Mouse (Mus musculus) MEL (cell line): ENCODE results near the gene Fzd4. TPM values are rescaled to one million over a fixed set of nuclear protein-coding genes. Genes with fewer than 3 reads are reported as not detected.

Source experiments
- DNase-seq: peaks from one replicate; pipeline ENCODE4 v3.0.0; 2011; ENCODE audit warnings: low read depth, low spot score
- H3K27ac ChIP-seq: 2 replicates; pipeline ENCODE4 v1.5.1; 2012; ENCODE audit warnings: low read depth, mild to moderate bottlenecking, control low read depth, low read length, moderate library complexity; ENCODE audit not compliant: control insufficient read depth
- H3K27me3 ChIP-seq, 2 experiments: fragments of 150-350 bp in 1 of 2; sonication (generic) in 1 of 2; 2 replicates each; pipeline ENCODE4 v1.6.1; 2012; ENCODE audit warnings: low read length in 2 of 2, mild to moderate bottlenecking in 2 of 2, improper control_type of control experiment in 1 of 2, moderate library complexity in 1 of 2; ENCODE audit not compliant: insufficient read depth in 2 of 2, control insufficient read depth in 1 of 2
- H3K36me3 ChIP-seq, 2 experiments: 2 replicates each; pipeline ENCODE4 v1.6.1; 2012 to 2014; ENCODE audit warnings: low read length in 2 of 2, improper control_type of control experiment in 1 of 2, inconsistent platforms in 1 of 2, mild to moderate bottlenecking in 1 of 2; ENCODE audit not compliant: insufficient read depth in 2 of 2, control insufficient read depth in 1 of 2
- H3K4me1 ChIP-seq, 2 experiments: fragments of 150-350 bp in 1 of 2; sonication (generic) in 1 of 2; 2 replicates each; pipeline ENCODE4 v1.6.1; 2012; ENCODE audit warnings: low read length in 2 of 2, improper control_type of control experiment in 1 of 2, mild to moderate bottlenecking in 1 of 2; ENCODE audit not compliant: insufficient read depth in 2 of 2, control insufficient read depth in 1 of 2
- H3K4me3 ChIP-seq, 2 experiments: fragments of 150-350 bp in 1 of 2; sonication (generic) in 1 of 2; 2 replicates each; pipeline ENCODE4 v1.5.1; 2012; ENCODE audit warnings: low read depth in 2 of 2, low read length in 2 of 2, mild to moderate bottlenecking in 2 of 2, moderate library complexity in 2 of 2, control low read depth in 1 of 2, improper control_type of control experiment in 1 of 2; ENCODE audit not compliant: control insufficient read depth in 1 of 2, insufficient read depth in 1 of 2
- H3K79me2 ChIP-seq: 2 replicates; pipeline ENCODE4 v1.6.1; 2012; ENCODE audit warnings: mild to moderate bottlenecking, low read length, moderate library complexity; ENCODE audit not compliant: control insufficient read depth, poor library complexity, insufficient read depth
- H3K9ac ChIP-seq: 2 replicates; pipeline ENCODE4 v1.6.1; 2012; ENCODE audit warnings: low read depth, mild to moderate bottlenecking, control low read depth, low read length, moderate library complexity; ENCODE audit not compliant: control insufficient read depth, poor library complexity, severe bottlenecking
- H3K9me3 ChIP-seq: fragments of 150-350 bp; sonication (generic); replicated peaks from 2 replicates; pipeline ENCODE4 v1.6.1; 2012; ENCODE audit warnings: mild to moderate bottlenecking, low read length, improper control_type of control experiment, moderate library complexity; ENCODE audit not compliant: insufficient read depth
- BHLHE40 ChIP-seq: IDR thresholded peaks from 2 replicates; pipeline ENCODE4 v1.6.1; 2012; ENCODE audit warnings: low read depth, mild to moderate bottlenecking, inconsistent platforms, low read length, improper control_type of control experiment, borderline replicate concordance
- CTCF ChIP-seq, 3 experiments: IDR thresholded peaks in 2 of 3; conservative IDR thresholded peaks in 1 of 3; 2 replicates each; pipeline ENCODE4 v1.5.1; 2011 to 2012; ENCODE audit warnings: low read length in 3 of 3, low read depth in 2 of 3, mild to moderate bottlenecking in 2 of 3, improper control_type of control experiment in 1 of 3, inconsistent platforms in 1 of 3, mixed read lengths in 1 of 3, moderate library complexity in 1 of 3; ENCODE audit not compliant: control insufficient read depth in 1 of 3, insufficient read depth in 1 of 3, poor library complexity in 1 of 3, severe bottlenecking in 1 of 3
- E2F4 ChIP-seq: IDR thresholded peaks from 2 replicates; pipeline ENCODE4 v1.6.1; 2011; ENCODE audit warnings: low read depth, low read length, improper control_type of control experiment, borderline replicate concordance
- EP300 ChIP-seq, 2 experiments: IDR thresholded peaks; 2 replicates each; pipeline ENCODE4 v1.6.1; 2011; ENCODE audit warnings: improper control_type of control experiment in 2 of 2, low read length in 2 of 2, low read depth in 1 of 2, mild to moderate bottlenecking in 1 of 2
- ETS1 ChIP-seq: IDR thresholded peaks from 2 replicates; pipeline ENCODE4 v1.6.1; 2012; ENCODE audit warnings: low read depth, mild to moderate bottlenecking, inconsistent platforms, low read length, improper control_type of control experiment, moderate library complexity
- MAFK ChIP-seq: IDR thresholded peaks from 2 replicates; pipeline ENCODE4 v1.6.1; 2011; ENCODE audit warnings: low read depth, mild to moderate bottlenecking, low read length, improper control_type of control experiment, borderline replicate concordance
- MYB ChIP-seq: IDR thresholded peaks from 2 replicates; pipeline ENCODE4 v1.6.1; 2011; ENCODE audit warnings: mild to moderate bottlenecking, low read depth, low read length, improper control_type of control experiment
- NELFE ChIP-seq: IDR thresholded peaks from 2 replicates; pipeline ENCODE4 v1.6.1; 2011; ENCODE audit warnings: low read depth, low read length, improper control_type of control experiment
- NRF1 ChIP-seq: IDR thresholded peaks from 2 replicates; pipeline ENCODE4 v1.6.1; 2014; ENCODE audit warnings: low read depth, mild to moderate bottlenecking, inconsistent platforms, low read length, improper control_type of control experiment, moderate library complexity; ENCODE audit not compliant: poor library complexity, insufficient read depth, severe bottlenecking
- POLR2A ChIP-seq, 2 experiments: IDR thresholded peaks; 2 replicates each; pipeline ENCODE4 v1.6.1; 2011 to 2012; ENCODE audit warnings: low read length in 2 of 2, mild to moderate bottlenecking in 2 of 2, control low read depth in 1 of 2, improper control_type of control experiment in 1 of 2, low read depth in 1 of 2, moderate library complexity in 1 of 2; ENCODE audit not compliant: control insufficient read depth in 1 of 2, insufficient read depth in 1 of 2, poor library complexity in 1 of 2
- POLR2AphosphoS2 ChIP-seq: IDR thresholded peaks from 2 replicates; pipeline ENCODE4 v1.6.1; 2011; ENCODE audit warnings: low read length, improper control_type of control experiment
- POLR2AphosphoS5 ChIP-seq: IDR thresholded peaks from 2 replicates; pipeline ENCODE4 v1.6.1; 2012; ENCODE audit warnings: low read depth, borderline replicate concordance, mild to moderate bottlenecking, inconsistent platforms, low read length, moderate library complexity, mixed read lengths
- RAD21 ChIP-seq: IDR thresholded peaks from 2 replicates; pipeline ENCODE4 v1.6.1; 2011; ENCODE audit warnings: mild to moderate bottlenecking, low read depth, low read length, improper control_type of control experiment
- SMC3 ChIP-seq: IDR thresholded peaks from 2 replicates; pipeline ENCODE4 v1.6.1; 2011; ENCODE audit warnings: low read depth, low read length, improper control_type of control experiment
- ZMIZ1 ChIP-seq: IDR thresholded peaks from 2 replicates; pipeline ENCODE4 v1.6.1; 2012; ENCODE audit warnings: low read depth, mild to moderate bottlenecking, inconsistent platforms, low read length, improper control_type of control experiment, moderate library complexity
- polyA plus RNA-seq, 2 experiments: library from polyadenylated mRNA; stranded (reverse) in 1 of 2; unstranded in 1 of 2; fragments of >175 nt in 1 of 2; fragments of >200 nt in 1 of 2; gene quantifications; 2 replicates each; pipeline versions ENCODE4 v1.2.1 to v1.2.4; 2012; ENCODE audit warnings: low replicate concordance in 2 of 2, low read depth in 1 of 2; ENCODE audit not compliant: insufficient read length in 2 of 2, insufficient read depth in 1 of 2, missing spikeins in 1 of 2
- total RNA-seq: library from RNA; depleted of rRNA; stranded (reverse); fragments of 300-350 nt; gene quantifications from 2 replicates; pipeline ENCODE4 v1.2.3, GENCODE M21; 2012

Gene Fzd4
- total and polyA plus RNA-seq, 3 experiments: 0.08 to 1.1 TPM; not detected in 1

DNA sequence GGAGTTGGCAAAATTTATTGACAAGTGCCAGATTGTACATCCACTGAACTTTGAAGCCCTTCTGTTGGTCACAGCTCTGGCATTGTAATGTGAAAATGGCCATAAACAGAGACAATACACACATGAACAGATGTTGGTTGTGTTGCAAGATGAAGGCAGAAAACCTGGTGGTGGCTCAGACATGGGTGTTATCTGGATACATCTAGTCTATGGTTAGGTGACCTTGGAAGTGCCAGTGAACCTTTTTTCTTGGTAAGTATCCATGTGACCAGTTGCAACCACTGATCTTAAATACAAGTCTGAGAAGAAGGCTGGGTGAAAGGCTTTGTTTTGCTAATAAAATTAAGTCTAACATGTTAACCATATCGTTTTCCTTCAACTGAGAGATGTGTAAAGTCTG lies 34.1 kb upstream of the Fzd4 start:
- Histone ChIP-seq H3K27ac (no peak overlapping the region), H3K36me3 (no peaks in the 10 kb centered on the region), H3K4me3 (no peak overlapping the region), H3K9me3 (no peaks in the 10 kb centered on the region), H3K9ac (no peak overlapping the region), H3K4me1 (no peaks in the 10 kb centered on the region), H3K27me3 (peaks cover 0 to 4% of the 10 kb centered on the region in 2 experiments), H3K79me2 (no peaks in the 10 kb centered on the region)
- no peak for TF ChIP-seq CTCF (IDR thresholded peaks at IDR 0.05 in 2 of 3, conservative IDR thresholded peaks at IDR 0.05 in 1 of 3; ENCODE audit: control insufficient read depth in 1 of 3, insufficient read depth in 1 of 3, low read depth in 2 of 3, low read length in 3 of 3, poor library complexity in 1 of 3, severe bottlenecking in 1 of 3)
- no peak for TF ChIP-seq MAFK
- TF ChIP-seq NRF1: no peak
- TF ChIP-seq NELFE: no peak
- TF ChIP-seq EP300 (IDR thresholded peaks at IDR 0.05; ENCODE audit: low read depth in 1 of 2, low read length in 2 of 2): no peak
- DNase-seq: no peak

DNA sequence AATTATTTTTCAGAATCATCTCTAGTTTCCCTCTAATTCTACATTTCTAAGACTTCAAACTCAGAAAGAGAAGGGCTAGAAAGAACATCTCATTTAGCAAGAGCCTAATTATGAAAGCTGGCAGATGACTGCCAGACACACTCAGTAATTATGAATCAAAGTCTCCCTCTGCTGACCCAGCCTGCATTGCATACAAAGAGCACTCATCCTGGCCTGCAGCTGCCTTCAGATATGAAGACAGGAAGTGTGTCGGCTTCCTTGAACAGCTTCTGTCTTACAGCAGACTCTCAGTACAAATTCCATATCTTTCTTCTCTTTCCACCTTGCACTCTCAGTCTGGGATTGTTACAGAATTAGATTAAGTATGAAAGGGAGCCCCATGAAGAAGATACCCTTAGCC lies 33.2 kb upstream of the Fzd4 start:
- H3K27me3 ChIP-seq: no peaks in the 10 kb centered on the region; a peak in 3 of 4 replicates
- H3K4me3 ChIP-seq: no peak overlapping the region
- H3K4me1 ChIP-seq: no peaks in the 10 kb centered on the region
- no peaks in the 10 kb centered on the region for H3K9me3 ChIP-seq
- no peak overlapping the region for H3K9ac ChIP-seq
- H3K79me2 ChIP-seq: no peaks in the 10 kb centered on the region
- DNase-seq: no peak
- H3K27ac ChIP-seq: no peak overlapping the region
- no peaks in the 10 kb centered on the region for H3K36me3 ChIP-seq
- no peak for TF ChIP-seq ZMIZ1
- no peak for TF ChIP-seq BHLHE40
- peak; percentile 10 for TF ChIP-seq RAD21
- peak in 1 of 3 experiments; percentile 6; a peak in 1 of 6 replicates for TF ChIP-seq CTCF (IDR thresholded peaks at IDR 0.05 in 2 of 3, conservative IDR thresholded peaks at IDR 0.05 in 1 of 3; ENCODE audit: control insufficient read depth in 1 of 3, insufficient read depth in 1 of 3, low read depth in 2 of 3, low read length in 3 of 3, poor library complexity in 1 of 3, severe bottlenecking in 1 of 3)
- 0 out of 2 replicates have a peak, but pooled peaks have one; percentile 25 for TF ChIP-seq SMC3

DNA sequence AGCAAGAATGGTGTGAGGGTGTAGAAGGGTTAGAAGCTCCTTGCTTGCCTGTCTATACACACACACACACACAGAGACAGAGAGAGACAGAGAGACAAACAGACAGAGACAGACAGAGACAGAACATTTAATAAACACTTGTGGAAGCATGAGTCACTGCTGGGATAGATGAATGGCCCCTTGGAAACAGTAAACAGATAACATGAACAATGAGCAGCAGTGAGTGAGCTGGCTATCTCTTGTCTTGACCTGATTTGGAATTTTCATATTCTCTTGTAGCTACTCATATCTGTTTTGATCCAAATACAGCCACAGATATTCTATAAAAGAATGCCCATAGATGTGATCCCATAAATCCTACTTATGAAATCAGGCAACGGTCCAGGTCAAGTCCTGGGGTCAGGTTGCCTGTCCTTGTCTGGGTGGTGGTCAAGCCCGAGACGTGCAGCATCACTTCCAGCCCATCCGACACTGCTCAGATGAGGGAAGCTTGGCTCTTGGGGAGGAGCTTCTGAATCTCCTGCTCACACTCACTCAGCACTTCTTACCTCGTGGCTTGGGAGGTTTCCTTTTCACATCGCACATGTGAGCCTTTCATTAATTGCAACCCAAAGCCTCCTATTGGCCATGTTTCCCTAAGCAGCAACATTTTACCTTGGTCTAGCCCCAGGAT lies 32.4 kb upstream of the Fzd4 start:
- TF ChIP-seq POLR2AphosphoS5: no peak
- no peak for TF ChIP-seq CTCF (IDR thresholded peaks at IDR 0.05 in 2 of 3, conservative IDR thresholded peaks at IDR 0.05 in 1 of 3; ENCODE audit: control insufficient read depth in 1 of 3, insufficient read depth in 1 of 3, low read depth in 2 of 3, low read length in 3 of 3, poor library complexity in 1 of 3, severe bottlenecking in 1 of 3)
- no peak for TF ChIP-seq POLR2AphosphoS2
- TF ChIP-seq EP300 (IDR thresholded peaks at IDR 0.05; ENCODE audit: low read depth in 1 of 2, low read length in 2 of 2): no peak
- TF ChIP-seq ETS1: no peak
- no peak for TF ChIP-seq MYB
- TF ChIP-seq E2F4: no peak
- no peak for TF ChIP-seq POLR2A (IDR thresholded peaks at IDR 0.05; ENCODE audit: control insufficient read depth in 1 of 2, insufficient read depth in 1 of 2, low read depth in 1 of 2, low read length in 2 of 2, poor library complexity in 1 of 2)
- no peak for TF ChIP-seq NRF1
- no peaks in the 10 kb centered on the region for H3K9me3 ChIP-seq
- H3K79me2 ChIP-seq: no peaks in the 10 kb centered on the region
- H3K9ac ChIP-seq: no peak overlapping the region
- no peaks in the 10 kb centered on the region; a peak in 3 of 4 replicates for H3K27me3 ChIP-seq
- no peaks in the 10 kb centered on the region for H3K36me3 ChIP-seq
- no peaks in the 10 kb centered on the region for H3K4me1 ChIP-seq
- DNase-seq: no peak
- H3K27ac ChIP-seq: no peak overlapping the region
- H3K4me3 ChIP-seq: no peak overlapping the region
